Mouse (Mus musculus): ENCODE measurements around the gene Snai1. TPM values are rescaled to one million over a fixed set of nuclear protein-coding genes. Genes with fewer than 3 reads are reported as not detected.

Gene Snai1
- total RNA-seq, 2 experiments from 2014 or later: not detected

- no peak for ATAC-seq (replicated peaks; ENCODE audit: low FRiP score, poor library complexity, severe bottlenecking)
These were observed 37.6 kb downstream of the Snai1 start for GRCm38 (mm10) chr2:167575581-167575980.

GRCm38 (mm10) chr2:167576121-167576620, 38.2 kb downstream of the Snai1 start:
- ATAC-seq (replicated peaks; ENCODE audit: low FRiP score, poor library complexity, severe bottlenecking): no peak

- no peak for ATAC-seq (replicated peaks; ENCODE audit: low FRiP score, poor library complexity, severe bottlenecking)
These were observed 39.3 kb downstream of the Snai1 start for GRCm38 (mm10) chr2:167577186-167577785.

GRCm38 (mm10) chr2:167578521-167578920, 40.5 kb downstream of the Snai1 start:
- ATAC-seq (replicated peaks; ENCODE audit: low FRiP score, poor library complexity, severe bottlenecking): no peak

GRCm38 (mm10) chr2:167583161-167583952, 45.4 kb downstream of the Snai1 start:
- ATAC-seq (replicated peaks; ENCODE audit: low FRiP score, poor library complexity, severe bottlenecking): no peak

- no peak for ATAC-seq (replicated peaks; ENCODE audit: low FRiP score, poor library complexity, severe bottlenecking)
These were observed 47.3 kb downstream of the Snai1 start for GRCm38 (mm10) chr2:167585273-167585672.

- no peak for ATAC-seq (replicated peaks; ENCODE audit: low FRiP score, poor library complexity, severe bottlenecking)
These were observed 48.0 kb downstream of the Snai1 start for GRCm38 (mm10) chr2:167586041-167586440.

GRCm38 (mm10) chr2:167586976-167587375, 49.0 kb downstream of the Snai1 start:
- ATAC-seq (replicated peaks; ENCODE audit: low FRiP score, poor library complexity, severe bottlenecking): no peak

- ATAC-seq (replicated peaks; ENCODE audit: low FRiP score, poor library complexity, severe bottlenecking): peak; percentile 58
These were observed 51.0 kb downstream of the Snai1 start for GRCm38 (mm10) chr2:167588774-167589577.

Other genes starting within 250 kb of the Snai1 start
- 12.1 and 17.9 TPM in 2 replicates for gene B4galt5, start 189.0 kb upstream of the Snai1 start, total RNA-seq (2015; ENCODE audit: low replicate concordance)
- gene B4galt5, start 189.0 kb upstream of the Snai1 start, total RNA-seq (2017; ENCODE audit: low replicate concordance): 4.8 and 9.8 TPM in 2 replicates
- 123 and 129 TPM in 2 replicates for gene Slc9a8, start 116.5 kb upstream of the Snai1 start, total RNA-seq (2015; ENCODE audit: low replicate concordance)
- 111 and 194 TPM in 2 replicates for gene Slc9a8, start 116.5 kb upstream of the Snai1 start, total RNA-seq (2017; ENCODE audit: low replicate concordance)
- gene Rnf114, start 45.5 kb upstream of the Snai1 start, total RNA-seq (2015; ENCODE audit: low replicate concordance): 39.6 and 41.6 TPM in 2 replicates
- gene Rnf114, start 45.5 kb upstream of the Snai1 start, total RNA-seq (2017; ENCODE audit: low replicate concordance): 32.3 and 41.5 TPM in 2 replicates
- 6.1 and 9.4 TPM in 2 replicates for gene Spata2, start 45.3 kb upstream of the Snai1 start, total RNA-seq (2015; ENCODE audit: low replicate concordance)
- gene Spata2, start 45.3 kb upstream of the Snai1 start, total RNA-seq (2017; ENCODE audit: low replicate concordance): 6.3 and 7.6 TPM in 2 replicates
- gene Ube2v1, start 93.9 kb downstream of the Snai1 start, total RNA-seq (2015; ENCODE audit: low replicate concordance): 134 and 176 TPM in 2 replicates
- 150 and 202 TPM in 2 replicates for gene Ube2v1, start 93.9 kb downstream of the Snai1 start, total RNA-seq (2017; ENCODE audit: low replicate concordance)
- gene Gm20431, start 123.3 kb downstream of the Snai1 start, total RNA-seq (2015; ENCODE audit: low replicate concordance): not detected in 2 replicates
- not detected in 2 replicates for gene Gm20431, start 123.3 kb downstream of the Snai1 start, total RNA-seq (2017; ENCODE audit: low replicate concordance)
- 8.8 and 9.0 TPM in 2 replicates for gene Cebpb, start 150.7 kb downstream of the Snai1 start, total RNA-seq (2015; ENCODE audit: low replicate concordance)
- 7.3 and 14.8 TPM in 2 replicates for gene Cebpb, start 150.7 kb downstream of the Snai1 start, total RNA-seq (2017; ENCODE audit: low replicate concordance)
- 19.6 and 20.8 TPM in 2 replicates for gene Tmem189, start 151.6 kb downstream of the Snai1 start, total RNA-seq (2015; ENCODE audit: low replicate concordance)
- 23.7 and 52.9 TPM in 2 replicates for gene Tmem189, start 151.6 kb downstream of the Snai1 start, total RNA-seq (2017; ENCODE audit: low replicate concordance)